Comparison of ENCODE assay signal across 16 mouse cellular contexts in genomic region chr11:53345328-53345727, GRCm38 (mm10). TPM values are rescaled to one million over a fixed set of nuclear protein-coding genes. Genes with fewer than 3 reads are reported as not detected.
A peak's percentile ranks its signal among the peaks of the same experiment; 100 is the strongest.
DNase-seq lines count a peak whose midpoint lies in the region; ATAC-seq and TF ChIP-seq lines count a peak whose summit lies in the region.
"Had no signal": no experiment of that assay in that cellular context is flagged by ENCODE, and none has a peak within 500 bp of the region (broad histone marks: within the 10 kb centered on the region; RNA-seq: fewer than 3 reads in every experiment).

No protein-coding gene starts in this region.

- no peaks in the 10 kb centered on the region for H3K27me3 ChIP-seq in heart, embryonic 16.5 days (ENCODE audit: control insufficient read depth, insufficient read depth, low read length)
- no peaks in the 10 kb centered on the region for H3K27me3 ChIP-seq in hindbrain, postnatal 0 days (ENCODE audit: insufficient read depth, low read length)
- H3K27me3 ChIP-seq: embryonic facial prominence, embryonic 12.5 days; limb, embryonic 15.5 days had no signal

- 16% methylated on average over 5 of the region's 5 CpGs for WGBS in heart, embryonic 16.5 days
- 54% methylated on average over 5 of the region's 5 CpGs for WGBS in hindbrain, postnatal 0 days

- no peak overlapping the region; the same call in 1 of the 2 replicates for H3K27ac ChIP-seq in heart, embryonic 16.5 days (ENCODE audit: low read length)
- H3K27ac ChIP-seq in hindbrain, postnatal 0 days: no peak overlapping the region
- H3K27ac ChIP-seq: embryonic facial prominence, embryonic 12.5 days; hindbrain, embryonic 10.5 days; left cerebral cortex, adult 2 months; limb, embryonic 15.5 days had no signal

- H3K4me3 ChIP-seq in heart, embryonic 16.5 days (ENCODE audit: low read length): no peak overlapping the region
- H3K4me3 ChIP-seq in hindbrain, postnatal 0 days (ENCODE audit: low read length): no peak overlapping the region
- H3K4me3 ChIP-seq: embryonic facial prominence, embryonic 12.5 days; hindbrain, embryonic 10.5 days; left cerebral cortex, adult 2 months; limb, embryonic 15.5 days had no signal

- peaks cover 5% of the 10 kb centered on the region for H3K4me1 ChIP-seq in heart, embryonic 16.5 days (ENCODE audit: control insufficient read depth, insufficient read depth, low read length)
- H3K4me1 ChIP-seq in hindbrain, postnatal 0 days (ENCODE audit: insufficient read depth, low read length): no peaks in the 10 kb centered on the region
- H3K4me1 ChIP-seq: limb, embryonic 15.5 days had no signal

- TF ChIP-seq CTCF in hindbrain, postnatal 0 days (IDR thresholded peaks at IDR 0.05; ENCODE audit: low read depth): no peak

- H3K4me2 ChIP-seq in heart, embryonic 16.5 days (ENCODE audit: low read depth, low read length): no peak overlapping the region
- H3K4me2 ChIP-seq in hindbrain, postnatal 0 days (ENCODE audit: low read depth, low read length): no peak overlapping the region
- H3K4me2 ChIP-seq: embryonic facial prominence, embryonic 12.5 days; limb, embryonic 15.5 days had no signal

- H3K9ac ChIP-seq in heart, embryonic 16.5 days (ENCODE audit: low read length): no peak overlapping the region
- no peak overlapping the region for H3K9ac ChIP-seq in hindbrain, postnatal 0 days (replicated peaks; ENCODE audit: low read length)
- H3K9ac ChIP-seq: embryonic facial prominence, embryonic 12.5 days; limb, embryonic 15.5 days had no signal

- peak; percentile 49; the same call in 1 of the 2 replicates for ATAC-seq in heart, embryonic 16.5 days (replicated peaks; ENCODE audit: extremely low read depth, insufficient read depth, low FRiP score)
- ATAC-seq in hindbrain, postnatal 0 days: no peak

- H3K36me3 ChIP-seq in heart, embryonic 16.5 days (ENCODE audit: control insufficient read depth, insufficient read depth): no peaks in the 10 kb centered on the region
- no peaks in the 10 kb centered on the region for H3K36me3 ChIP-seq in hindbrain, postnatal 0 days (ENCODE audit: insufficient read depth, low read length)
- H3K36me3 ChIP-seq: embryonic facial prominence, embryonic 12.5 days; hindbrain, embryonic 10.5 days; limb, embryonic 15.5 days had no signal

- H3K9me3 ChIP-seq in heart, embryonic 16.5 days (replicated peaks; ENCODE audit: control insufficient read depth, low read length): no peaks in the 10 kb centered on the region
- no peaks in the 10 kb centered on the region for H3K9me3 ChIP-seq in hindbrain, postnatal 0 days (ENCODE audit: low read length)
- H3K9me3 ChIP-seq: embryonic facial prominence, embryonic 12.5 days; hindbrain, embryonic 10.5 days; limb, embryonic 15.5 days had no signal

- DNase-seq in heart, adult 8-10 months (ENCODE audit: low spot score): no peak
- peak; percentile 60 for DNase-seq in MEL-GATA-1-ER (ENCODE audit: extremely low read depth, low read depth)
- peak; percentile 24 to 64 for DNase-seq in layer of hippocampus, postnatal 14 days (ENCODE audit: low spot score in 2 of 2)
- peak; percentile 25 for DNase-seq in thymus, postnatal 0 days (ENCODE audit: low spot score)
- DNase-seq in lung, postnatal 14 days: no peak
- DNase-seq in hindbrain, postnatal 0 days (ENCODE audit: low spot score): no peak
- no peak for DNase-seq in gastrocnemius, adult 8-10 months (ENCODE audit: low spot score in 2 of 2)
- DNase-seq: adrenal gland, postnatal 14 days; cerebellum, adult 11 months; gastrocnemius, postnatal 14 days; kidney, adult 9 months had no signal

RNA-seq across cellular contexts. Expression of gene Aff4, which starts 5.3 kb away (rescaled TPM):
- 23.0 and 31.7 TPM in 2 replicates for polyA plus RNA-seq in heart, embryonic 16.5 days (2015; fragmentation: Nextera tagmentation; extraction: Ambion mirVana)
- total RNA-seq in heart, adult 8-10 months (2022): 10 to 100 TPM; 73.2 to 91.8 (median 82.4) TPM
- 100 to 1,000 TPM; 220 to 224 TPM for total RNA-seq in layer of hippocampus, postnatal 14 days (2021)
- polyA plus RNA-seq in thymus, postnatal 0 days (2015; fragmentation: Nextera tagmentation; extraction: Ambion mirVana): 27.1 and 36.1 TPM in 2 replicates
- 87.1 and 91.0 TPM in 2 replicates for total RNA-seq in hindbrain, postnatal 0 days (2014; rRNA removed)
- polyA plus RNA-seq in hindbrain, postnatal 0 days (2015; fragmentation: Nextera tagmentation; extraction: Ambion mirVana): 109 and 111 TPM in 2 replicates
- total RNA-seq in gastrocnemius, adult 8-10 months (2022): 100 to 1,000 TPM in 1 of 4 experiments, 10 to 100 TPM in 3; 72.4 to 108 (median 78.6) TPM

RNA-seq across cellular contexts. Expression of gene Zcchc10, which starts 20.8 kb away (rescaled TPM):
- 12.8 and 16.7 TPM in 2 replicates for polyA plus RNA-seq in heart, embryonic 16.5 days (2015; fragmentation: Nextera tagmentation; extraction: Ambion mirVana)
- total RNA-seq in heart, adult 8-10 months (2022): 10 to 100 TPM in 1 of 4 experiments, 1 to 10 TPM in 3; 6.6 to 10.6 (median 6.7) TPM
- 10 to 100 TPM in 1 of 2 experiments, 1 to 10 TPM in 1; 8.2 to 10.7 TPM for total RNA-seq in layer of hippocampus, postnatal 14 days (2021)
- 28.6 and 30.1 TPM in 2 replicates for polyA plus RNA-seq in thymus, postnatal 0 days (2015; fragmentation: Nextera tagmentation; extraction: Ambion mirVana)
- total RNA-seq in hindbrain, postnatal 0 days (2014; rRNA removed): 0.89 TPM in 1 of 2 replicates, not detected in the other
- polyA plus RNA-seq in hindbrain, postnatal 0 days (2015; fragmentation: Nextera tagmentation; extraction: Ambion mirVana): 13.6 and 14.9 TPM in 2 replicates
- total RNA-seq in gastrocnemius, adult 8-10 months (2022): 10 to 100 TPM in 1 of 4 experiments, 1 to 10 TPM in 3; 5.1 to 11.2 (median 6.2) TPM

RNA-seq across cellular contexts. Expression of gene Hspa4, which starts 45.1 kb away (rescaled TPM):
- polyA plus RNA-seq in heart, embryonic 16.5 days (2015; fragmentation: Nextera tagmentation; extraction: Ambion mirVana): 66.6 and 72.8 TPM in 2 replicates
- 100 to 1,000 TPM; 113 to 135 (median 122) TPM for total RNA-seq in heart, adult 8-10 months (2022)
- 100 to 1,000 TPM; 177 to 192 TPM for total RNA-seq in layer of hippocampus, postnatal 14 days (2021)
- 99.0 and 106 TPM in 2 replicates for polyA plus RNA-seq in thymus, postnatal 0 days (2015; fragmentation: Nextera tagmentation; extraction: Ambion mirVana)
- total RNA-seq in hindbrain, postnatal 0 days (2014; rRNA removed): 79.4 and 92.9 TPM in 2 replicates
- polyA plus RNA-seq in hindbrain, postnatal 0 days (2015; fragmentation: Nextera tagmentation; extraction: Ambion mirVana): 50.8 and 54.2 TPM in 2 replicates
- total RNA-seq in gastrocnemius, adult 8-10 months (2022): 10 to 100 TPM; 68.4 to 86.4 (median 78.9) TPM

Comparison
In these comparisons a context has a peak if more than half of its experiments do, and no peak if none do; other contexts are left out.
1. DNase-seq: peak in MEL-GATA-1-ER (single experiment), layer of hippocampus, postnatal 14 days (2 of 2) and thymus, postnatal 0 days (single experiment); none in heart, adult 8-10 months (single experiment), lung, postnatal 14 days (single experiment), hindbrain, postnatal 0 days (single experiment) and gastrocnemius, adult 8-10 months (0 of 2).